Mouse (Mus musculus): ENCODE results near the gene Map4k4. TPM values are rescaled to one million over a fixed set of nuclear protein-coding genes. Genes with fewer than 3 reads are reported as not detected.
A peak's percentile ranks its signal among the peaks of the same experiment; 100 is the strongest.

Gene Map4k4
- polyA plus RNA-seq, 1 experiment from 2014 or later = 65.8 TPM

- no peak overlapping the region for H3K4me3 ChIP-seq
- 92% methylated on average over 4 of the region's 4 CpGs for WGBS
Observed at GRCm38 (mm10) chr1:39882505-39882904, 18.2 kb upstream of the Map4k4 start.

GRCm38 (mm10) chr1:39884803-39885515 is 15.8 kb upstream of the Map4k4 start:
- Histone ChIP-seq H3K27ac (no peak overlapping the region), H3K4me3 (no peak overlapping the region), H3K4me1 (peaks cover 10% of the 10 kb centered on the region; the same call in 1 of the 2 replicates), H3K36me3 (no peaks in the 10 kb centered on the region), H3K4me2 (replicated peaks) (0 out of 2 replicates have a peak overlapping the region, but pooled peaks have one; percentile 23), H3K27me3 (replicated peaks) (no peaks in the 10 kb centered on the region), H3K9me3 (no peaks in the 10 kb centered on the region), H3K9ac (no peak overlapping the region)
- peak; percentile 44 for ATAC-seq (ENCODE audit: low FRiP score, low read depth)
- WGBS = 31% methylated on average over 16 of the region's 16 CpGs

More at GRCm38 (mm10) chr1:39882505-39882904, 18.2 kb upstream of the Map4k4 start:
- H3K9ac ChIP-seq = no peak overlapping the region
- H3K27ac ChIP-seq = no peak overlapping the region
- no peaks in the 10 kb centered on the region for H3K9me3 ChIP-seq
- no peaks in the 10 kb centered on the region for H3K27me3 ChIP-seq (replicated peaks)
- ATAC-seq (ENCODE audit: low FRiP score, low read depth) = no peak
- H3K4me2 ChIP-seq (replicated peaks) = no peak overlapping the region
- H3K4me1 ChIP-seq = peaks cover 10% of the 10 kb centered on the region; the same call in 1 of the 2 replicates
- no peaks in the 10 kb centered on the region for H3K36me3 ChIP-seq

DNA sequence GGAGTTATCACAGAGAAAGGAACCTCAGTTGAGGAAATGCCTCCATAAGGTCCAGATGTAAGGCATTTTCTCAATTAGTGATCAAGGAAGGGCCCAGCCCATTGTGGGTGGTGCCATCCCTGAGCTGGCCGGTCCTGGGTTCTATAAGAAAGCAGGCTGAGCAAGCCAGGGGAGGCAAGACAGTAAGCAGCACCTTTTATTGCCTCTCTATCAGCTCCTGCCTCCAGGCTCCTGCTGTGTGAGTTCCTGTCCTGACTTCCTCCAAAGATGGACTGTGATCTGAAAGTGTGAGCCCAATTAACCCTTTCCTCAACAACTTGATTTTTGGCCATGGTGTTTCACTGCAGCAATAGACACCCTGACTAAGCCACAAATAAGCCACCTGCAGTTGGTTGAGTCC is 12.7 kb upstream of the Map4k4 start:
- Histone ChIP-seq H3K27ac (no peak overlapping the region), H3K9me3 (no peaks in the 10 kb centered on the region), H3K36me3 (no peaks in the 10 kb centered on the region), H3K4me1 (peaks cover 10% of the 10 kb centered on the region; the same call in 1 of the 2 replicates), H3K4me3 (no peak overlapping the region), H3K9ac (no peak overlapping the region), H3K4me2 (replicated peaks) (no peak overlapping the region), H3K27me3 (replicated peaks) (no peaks in the 10 kb centered on the region)
- no peak for ATAC-seq (ENCODE audit: low FRiP score, low read depth)
- WGBS = 14% methylated on average over 1 of the region's 1 CpGs

GRCm38 (mm10) chr1:39889429-39889828 is 11.3 kb upstream of the Map4k4 start:
- H3K36me3 ChIP-seq = no peaks in the 10 kb centered on the region
- H3K4me3 ChIP-seq = no peak overlapping the region
- no peak for ATAC-seq (ENCODE audit: low FRiP score, low read depth)
- H3K4me1 ChIP-seq = peaks cover 10% of the 10 kb centered on the region; the same call in 1 of the 2 replicates
- no peak overlapping the region for H3K4me2 ChIP-seq (replicated peaks)
- H3K9me3 ChIP-seq = no peaks in the 10 kb centered on the region
- WGBS = 90% methylated on average over 8 of the region's 8 CpGs
- H3K27me3 ChIP-seq (replicated peaks) = no peaks in the 10 kb centered on the region
- no peak overlapping the region for H3K27ac ChIP-seq
- no peak overlapping the region for H3K9ac ChIP-seq

- no peaks in the 10 kb centered on the region for H3K27me3 ChIP-seq (replicated peaks)
- peaks cover 6% of the 10 kb centered on the region; the same call in 1 of the 2 replicates for H3K4me1 ChIP-seq
- WGBS = 89% methylated on average over 6 of the region's 6 CpGs
- H3K27ac ChIP-seq = no peak overlapping the region
- H3K9ac ChIP-seq = no peak overlapping the region
- ATAC-seq (ENCODE audit: low FRiP score, low read depth) = no peak
- no peaks in the 10 kb centered on the region for H3K9me3 ChIP-seq
- no peaks in the 10 kb centered on the region for H3K36me3 ChIP-seq
- H3K4me2 ChIP-seq (replicated peaks) = no peak overlapping the region
- no peak overlapping the region for H3K4me3 ChIP-seq
Observed at GRCm38 (mm10) chr1:39889973-39890372, 10.7 kb upstream of the Map4k4 start.

DNA sequence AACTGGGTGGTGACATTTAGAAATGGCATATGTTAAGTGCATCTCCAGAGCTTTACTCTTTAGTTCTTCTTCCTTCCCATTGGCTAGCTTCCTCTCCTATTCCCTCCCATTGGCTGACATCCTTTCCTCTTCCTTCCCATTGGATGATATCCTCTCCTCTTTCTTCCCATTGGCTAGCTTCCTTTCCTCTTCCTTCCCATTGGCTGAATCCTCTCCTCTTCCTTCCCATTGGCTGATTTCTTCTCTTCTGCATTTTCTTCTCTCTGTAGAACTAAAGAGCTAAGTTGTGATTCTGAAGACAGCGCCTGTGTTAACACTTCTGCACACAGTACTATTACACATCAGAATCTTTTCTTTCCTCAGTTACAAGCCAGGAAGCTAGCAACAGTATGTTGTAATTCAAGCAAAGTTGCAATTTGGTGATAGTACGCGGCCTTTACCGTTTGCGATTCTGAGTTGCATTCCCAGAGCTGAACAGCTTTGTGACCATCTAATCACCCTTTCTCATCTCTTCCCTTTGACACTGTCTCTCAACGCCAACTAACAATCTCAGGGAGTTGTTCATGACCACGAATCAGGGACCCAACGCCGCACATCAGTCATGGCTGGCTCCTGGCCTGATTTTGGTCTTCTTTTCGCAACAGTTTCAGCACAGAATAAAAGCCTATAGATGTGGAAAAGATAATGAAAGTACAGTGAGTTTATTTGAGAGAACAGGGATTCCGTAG is 7.4 kb upstream of the Map4k4 start:
- no peak for ATAC-seq (ENCODE audit: low FRiP score, low read depth)
- H3K9ac ChIP-seq = no peak overlapping the region
- H3K27ac ChIP-seq = no peak overlapping the region
- H3K4me3 ChIP-seq = no peak overlapping the region
- H3K36me3 ChIP-seq = no peaks in the 10 kb centered on the region
- no peaks in the 10 kb centered on the region for H3K27me3 ChIP-seq (replicated peaks)
- H3K4me2 ChIP-seq (replicated peaks) = no peak overlapping the region
- no peaks in the 10 kb centered on the region for H3K9me3 ChIP-seq
- H3K4me1 ChIP-seq = no peaks in the 10 kb centered on the region
- 94% methylated on average over 11 of the region's 11 CpGs for WGBS

- no peak overlapping the region for H3K4me3 ChIP-seq
- ATAC-seq (ENCODE audit: low FRiP score, low read depth) = no peak
- H3K4me2 ChIP-seq (replicated peaks) = no peak overlapping the region
- peaks cover 4% of the 10 kb centered on the region for H3K4me1 ChIP-seq
- no peaks in the 10 kb centered on the region for H3K27me3 ChIP-seq (replicated peaks)
- H3K27ac ChIP-seq = no peak overlapping the region
- H3K9ac ChIP-seq = no peak overlapping the region
- no peaks in the 10 kb centered on the region for H3K9me3 ChIP-seq
- WGBS = 72% methylated on average over 2 of the region's 2 CpGs
- no peaks in the 10 kb centered on the region for H3K36me3 ChIP-seq
Observed at GRCm38 (mm10) chr1:39895097-39895496, 5.6 kb upstream of the Map4k4 start.

- H3K4me3 ChIP-seq = no peak overlapping the region
- H3K36me3 ChIP-seq = no peaks in the 10 kb centered on the region
- H3K27ac ChIP-seq = no peak overlapping the region
- H3K4me1 ChIP-seq = peaks cover 5% of the 10 kb centered on the region
- H3K4me2 ChIP-seq (replicated peaks) = no peak overlapping the region
- no peak for ATAC-seq (ENCODE audit: low FRiP score, low read depth)
- H3K27me3 ChIP-seq (replicated peaks) = no peaks in the 10 kb centered on the region
- 49% methylated on average over 2 of the region's 2 CpGs for WGBS
- no peak overlapping the region for H3K9ac ChIP-seq
- H3K9me3 ChIP-seq = no peaks in the 10 kb centered on the region
Observed at GRCm38 (mm10) chr1:39895506-39895905, 5.2 kb upstream of the Map4k4 start.

- Histone ChIP-seq H3K4me2 (replicated peaks) (no peak overlapping the region), H3K4me1 (peaks cover 5% of the 10 kb centered on the region), H3K9ac (no peak overlapping the region), H3K4me3 (no peak overlapping the region), H3K27me3 (replicated peaks) (no peaks in the 10 kb centered on the region), H3K36me3 (no peaks in the 10 kb centered on the region), H3K9me3 (no peaks in the 10 kb centered on the region), H3K27ac (no peak overlapping the region)
- ATAC-seq (ENCODE audit: low FRiP score, low read depth) = no peak
- WGBS = 78% methylated on average over 2 of the region's 2 CpGs
Observed at GRCm38 (mm10) chr1:39896581-39896980, 4.1 kb upstream of the Map4k4 start.

DNA sequence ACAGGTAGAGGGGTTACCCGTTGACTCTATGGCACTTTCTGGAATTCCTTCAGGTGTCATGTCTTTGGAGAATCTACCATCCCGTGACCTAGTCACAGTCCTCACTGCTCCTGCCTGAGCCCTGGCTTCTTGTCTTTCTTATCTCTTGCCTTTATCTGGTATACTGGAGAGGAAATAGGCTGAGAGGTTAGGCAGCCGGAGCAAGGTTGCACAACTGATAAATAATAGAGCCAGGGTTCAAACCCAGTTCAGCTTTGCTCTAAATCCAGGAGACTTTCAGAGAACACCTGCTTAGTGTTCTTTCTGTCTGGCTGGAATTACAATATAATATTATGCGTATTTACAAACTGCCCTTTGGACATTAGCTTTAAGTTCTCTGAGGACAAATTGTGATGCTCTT is 2.0 kb upstream of the Map4k4 start:
- H3K9ac ChIP-seq = no peak overlapping the region
- H3K4me2 ChIP-seq (replicated peaks) = no peak overlapping the region
- no peak overlapping the region for H3K27ac ChIP-seq
- 79% methylated on average over 4 of the region's 4 CpGs for WGBS
- H3K9me3 ChIP-seq = no peaks in the 10 kb centered on the region
- no peaks in the 10 kb centered on the region for H3K27me3 ChIP-seq (replicated peaks)
- ATAC-seq (ENCODE audit: low FRiP score, low read depth) = no peak
- H3K4me1 ChIP-seq = peaks cover 17% of the 10 kb centered on the region
- H3K36me3 ChIP-seq = peaks cover under 1% of the 10 kb centered on the region; the same call in 1 of the 2 replicates
- no peak overlapping the region for H3K4me3 ChIP-seq

DNA sequence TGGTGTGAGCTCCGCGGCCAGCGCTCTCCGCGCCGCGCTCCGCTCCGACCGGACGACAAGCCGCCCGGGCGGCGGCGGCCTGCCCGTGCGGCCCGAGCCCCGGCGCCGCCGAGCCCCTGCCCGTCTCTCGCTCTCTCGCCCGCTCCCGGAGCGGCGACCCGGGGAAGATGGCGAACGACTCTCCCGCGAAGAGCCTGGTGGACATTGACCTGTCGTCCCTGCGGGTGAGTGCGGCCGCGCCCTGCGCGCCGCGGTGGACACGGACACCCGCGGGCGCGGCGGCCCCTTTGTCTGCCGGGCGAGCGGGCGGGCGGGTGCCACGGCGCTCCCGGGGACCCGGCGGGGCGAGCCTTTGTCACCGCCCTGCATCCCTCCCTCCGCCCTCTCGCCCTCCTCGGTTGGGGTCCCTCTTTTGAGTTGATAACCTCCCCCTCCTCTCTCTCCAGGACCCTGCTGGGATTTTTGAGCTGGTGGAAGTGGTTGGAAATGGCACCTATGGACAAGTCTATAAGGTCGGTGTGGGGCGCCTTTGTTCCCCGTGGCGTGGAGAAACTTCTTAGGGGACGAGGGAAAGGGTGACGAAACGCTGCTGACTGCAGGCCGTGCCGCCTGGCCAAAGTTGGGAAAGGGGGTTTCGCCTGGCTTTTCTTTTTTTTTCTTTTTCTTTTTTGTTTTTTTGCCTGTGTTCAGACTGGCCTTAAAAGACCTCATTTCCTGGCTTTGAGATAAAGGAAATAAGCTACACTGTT is 524 bp downstream of the Map4k4 start:
- H3K9me3 ChIP-seq = no peaks in the 10 kb centered on the region
- H3K4me2 ChIP-seq (replicated peaks) = peak overlapping the region; percentile 92
- peak; percentile 34 for ATAC-seq (ENCODE audit: low FRiP score, low read depth)
- H3K4me1 ChIP-seq = peaks cover 43% of the 10 kb centered on the region
- peak overlapping the region; percentile 99 for H3K27ac ChIP-seq
- under 1% methylated on average over 75 of the region's 75 CpGs for WGBS
- no peaks in the 10 kb centered on the region for H3K27me3 ChIP-seq (replicated peaks)
- H3K36me3 ChIP-seq = peaks cover 18% of the 10 kb centered on the region
- peak overlapping the region; percentile 95 for H3K4me3 ChIP-seq
- H3K9ac ChIP-seq = peak overlapping the region; percentile 100

Measured in neural tube, embryonic 12.5 days (tissue).